10 mouse cellular contexts compared by ENCODE assay signal in genomic region chr5:106561499-106561822, GRCm38 (mm10). TPM values are rescaled to one million over a fixed set of nuclear protein-coding genes. Genes with fewer than 3 reads are reported as not detected.
DNase-seq lines count a peak whose midpoint lies in the region; ATAC-seq and TF ChIP-seq lines count a peak whose summit lies in the region.
"Had no signal": no experiment of that assay in that cellular context is flagged by ENCODE, and none has a peak within 500 bp of the region (broad histone marks: within the 10 kb centered on the region; RNA-seq: fewer than 3 reads in every experiment).

No protein-coding gene starts in this region.

- H3K4me2 ChIP-seq in embryonic facial prominence, embryonic 15.5 days (replicated peaks): peak overlapping the region; percentile 58
- H3K4me2 ChIP-seq in intestine, embryonic 14.5 days (ENCODE audit: low read length): peak overlapping the region; percentile 44
- peak overlapping the region; percentile 48 for H3K4me2 ChIP-seq in midbrain, postnatal 0 days (ENCODE audit: low read depth, low read length, poor library complexity, severe bottlenecking)

- H3K36me3 ChIP-seq in embryonic facial prominence, embryonic 15.5 days: no peaks in the 10 kb centered on the region
- no peaks in the 10 kb centered on the region for H3K36me3 ChIP-seq in intestine, embryonic 14.5 days (ENCODE audit: control insufficient read depth, insufficient read depth, low read length)
- no peaks in the 10 kb centered on the region for H3K36me3 ChIP-seq in midbrain, postnatal 0 days (ENCODE audit: insufficient read depth, low read length)

- intact Hi-C loops in left cerebral cortex, adult 2 months (cut with DNase I): loop anchor here (5.0 kb wide), 1 partner anchor 99 kb away; no protein-coding TSS in a partner anchor
- intact Hi-C loops in left cerebral cortex, postnatal 10 days (cut with DNase I): no loop called here

- no peaks in the 10 kb centered on the region for H3K9me3 ChIP-seq in embryonic facial prominence, embryonic 15.5 days (replicated peaks)
- H3K9me3 ChIP-seq in intestine, embryonic 14.5 days (ENCODE audit: control insufficient read depth, low read length): no peaks in the 10 kb centered on the region
- no peaks in the 10 kb centered on the region for H3K9me3 ChIP-seq in midbrain, postnatal 0 days (ENCODE audit: low read length)

- H3K27me3 ChIP-seq in embryonic facial prominence, embryonic 15.5 days: peaks cover 79% of the 10 kb centered on the region
- H3K27me3 ChIP-seq in intestine, embryonic 14.5 days (replicated peaks; ENCODE audit: control insufficient read depth, insufficient read depth, low read length): peaks cover 87% of the 10 kb centered on the region
- H3K27me3 ChIP-seq in midbrain, postnatal 0 days (ENCODE audit: insufficient read depth, low read length): peaks cover 43% of the 10 kb centered on the region

- H3K4me1 ChIP-seq in embryonic facial prominence, embryonic 15.5 days: peaks cover 12% of the 10 kb centered on the region
- peaks cover 4% of the 10 kb centered on the region; the same call in 1 of the 2 replicates for H3K4me1 ChIP-seq in intestine, embryonic 14.5 days (replicated peaks; ENCODE audit: control insufficient read depth, insufficient read depth, low read length)
- no peaks in the 10 kb centered on the region for H3K4me1 ChIP-seq in midbrain, postnatal 0 days (ENCODE audit: insufficient read depth, low read length)

- no peak for ATAC-seq in embryonic facial prominence, embryonic 15.5 days (ENCODE audit: insufficient number of reproducible peaks, low FRiP score, low TSS enrichment, low read depth)
- ATAC-seq in intestine, embryonic 14.5 days (replicated peaks; ENCODE audit: low FRiP score, low TSS enrichment, low read depth): no peak
- no peak; the same call in 1 of the 2 replicates for ATAC-seq in midbrain, postnatal 0 days (ENCODE audit: low FRiP score)

- TF ChIP-seq CTCF in left cerebral cortex, adult 2 months (IDR thresholded peaks at IDR 0.05): no peak
- no peak for TF ChIP-seq CTCF in midbrain, postnatal 0 days (IDR thresholded peaks at IDR 0.05)

- H3K27ac ChIP-seq in left cerebral cortex, adult 2 months: no peak overlapping the region
- no peak overlapping the region for H3K27ac ChIP-seq in embryonic facial prominence, embryonic 15.5 days (replicated peaks)
- no peak overlapping the region for H3K27ac ChIP-seq in intestine, embryonic 14.5 days (ENCODE audit: low read depth)
- H3K27ac ChIP-seq in midbrain, postnatal 0 days (ENCODE audit: low read depth, low read length): no peak overlapping the region

- peak overlapping the region; percentile 42; the same call in 1 of the 2 replicates for H3K4me3 ChIP-seq in left cerebral cortex, adult 2 months
- H3K4me3 ChIP-seq in embryonic facial prominence, embryonic 15.5 days (replicated peaks): peak overlapping the region; percentile 35
- peak overlapping the region; percentile 22; the same call in 1 of the 2 replicates for H3K4me3 ChIP-seq in intestine, embryonic 14.5 days (ENCODE audit: low read depth, low read length)
- peak overlapping the region; percentile 32 for H3K4me3 ChIP-seq in midbrain, postnatal 0 days (ENCODE audit: low read depth, low read length)

- no peak overlapping the region for H3K9ac ChIP-seq in embryonic facial prominence, embryonic 15.5 days
- H3K9ac ChIP-seq in intestine, embryonic 14.5 days (ENCODE audit: low read length): no peak overlapping the region
- H3K9ac ChIP-seq in midbrain, postnatal 0 days (replicated peaks; ENCODE audit: low read length, poor library complexity, severe bottlenecking): 0 out of 2 replicates have a peak overlapping the region, but pooled peaks have one; percentile 33

- DNase-seq in left cerebral cortex, adult 2 months (ENCODE audit: extremely low spot score in 1 of 2, low spot score in 2 of 2): no peak
- DNase-seq in left cerebral cortex, postnatal 10 days (ENCODE audit: extremely low spot score in 1 of 2, low spot score in 2 of 2): no peak
- DNase-seq in intestine, embryonic 14.5 days (ENCODE audit: low spot score): no peak
- DNase-seq in midbrain, postnatal 0 days (ENCODE audit: low spot score): no peak
- DNase-seq in layer of hippocampus, adult 8-10 months (ENCODE audit: low spot score in 2 of 2): no peak
- DNase-seq in embryo, embryonic 9.5 days (ENCODE audit: extremely low spot score): no peak
- DNase-seq in right cerebral cortex, postnatal 4 days: no peak
- DNase-seq: kidney, adult 2 months; thymus, adult 18-20 months had no signal

- 15% methylated on average over 8 of the region's 8 CpGs for WGBS in embryonic facial prominence, embryonic 15.5 days
- WGBS in intestine, embryonic 14.5 days: 11% methylated on average over 8 of the region's 8 CpGs
- WGBS in midbrain, postnatal 0 days: 24% methylated on average over 8 of the region's 8 CpGs

RNA-seq across cellular contexts. Expression of gene Gm17304, which starts 47.4 kb away (rescaled TPM):
- total RNA-seq in left cerebral cortex, adult 2 months (2021): not detected
- total RNA-seq in left cerebral cortex, postnatal 10 days (2021): not detected
- not detected in 2 replicates for polyA plus RNA-seq in embryonic facial prominence, embryonic 15.5 days (2015; fragmentation: Nextera tagmentation; extraction: Ambion mirVana)
- polyA plus RNA-seq in intestine, embryonic 14.5 days (2014; fragmentation: Nextera tagmentation; extraction: Ambion mirVana): not detected in 2 replicates
- total RNA-seq in midbrain, postnatal 0 days (2014; rRNA removed): not detected in 2 replicates
- not detected in 2 replicates for polyA plus RNA-seq in midbrain, postnatal 0 days (2015; fragmentation: Nextera tagmentation; extraction: Ambion mirVana)
- total RNA-seq in layer of hippocampus, adult 8-10 months (2022): not detected
- polyA plus RNA-seq: kidney, adult 2 months had no signal
